Mouse (Mus musculus) liver, embryonic 14.5 days (tissue): ENCODE measurements around the gene Eps8l1. TPM values are rescaled to one million over a fixed set of nuclear protein-coding genes. Genes with fewer than 3 reads are reported as not detected.

Experiments used
- ATAC-seq: fragments of 200-750 bp; cut with Nextera tagmentation; 2 replicates; pipeline ENCODE4 v1.8.0; 2017; ENCODE audit warnings: moderate number of reproducible peaks, mild to moderate bottlenecking, moderate library complexity; ENCODE audit not compliant: insufficient read depth
- DNase-seq, 3 experiments: peaks; one replicate each; pipeline ENCODE4 v3.0.0-alpha.2; 2012 to 2013; ENCODE audit warnings: low read depth in 3 of 3, low spot score in 3 of 3
- H3K27ac ChIP-seq: fragments of 300-500 bp; sonication (generic); 2 replicates; pipeline ENCODE4 v1.5.1; 2014; ENCODE audit warnings: moderate library complexity, mild to moderate bottlenecking, control low read depth, inconsistent platforms
- H3K27me3 ChIP-seq: fragments of 300-500 bp; sonication (generic); 2 replicates; pipeline ENCODE4 v1.6.1; 2014; ENCODE audit warnings: mild to moderate bottlenecking, low read length, moderate library complexity; ENCODE audit not compliant: control insufficient read depth, insufficient read depth
- H3K36me3 ChIP-seq: fragments of 300-500 bp; sonication (generic); replicated peaks from 2 replicates; pipeline ENCODE4 v1.6.1; 2014; ENCODE audit warnings: low read depth; ENCODE audit not compliant: control insufficient read depth, insufficient read depth
- H3K4me1 ChIP-seq, 2 experiments: fragments of 200-500 bp in 1 of 2; fragments of 300-500 bp in 1 of 2; sonication (generic) in 1 of 2; replicated peaks; 2 replicates each; pipeline ENCODE4 v1.6.1; 2012 to 2014; ENCODE audit warnings: antibody characterized with exemption in 1 of 2, inconsistent platforms in 1 of 2, low read length in 1 of 2; ENCODE audit not compliant: control insufficient read depth in 2 of 2, insufficient read depth in 2 of 2
- H3K4me2 ChIP-seq: fragments of 300-500 bp; sonication (generic); 2 replicates; pipeline ENCODE4 v1.6.1; 2014; ENCODE audit warnings: low read depth, mild to moderate bottlenecking, control low read depth, moderate library complexity
- H3K4me3 ChIP-seq, 2 experiments: fragments of 200-500 bp in 1 of 2; fragments of 300-500 bp in 1 of 2; sonication (generic) in 1 of 2; 2 replicates each; pipeline ENCODE4 v1.5.1; 2012 to 2014; ENCODE audit warnings: low read depth in 2 of 2, low read length in 2 of 2, mild to moderate bottlenecking in 2 of 2, control low read depth in 1 of 2, inconsistent platforms in 1 of 2, moderate library complexity in 1 of 2; ENCODE audit not compliant: insufficient read depth in 1 of 2
- H3K9ac ChIP-seq: fragments of 300-500 bp; sonication (generic); replicated peaks from 2 replicates; pipeline ENCODE4 v1.6.1; 2014; ENCODE audit warnings: mild to moderate bottlenecking, control low read depth, moderate library complexity
- H3K9me3 ChIP-seq: fragments of 300-500 bp; sonication (generic); 2 replicates; pipeline ENCODE4 v1.6.1; 2016; ENCODE audit warnings: low read length, mixed read lengths; ENCODE audit not compliant: control insufficient read depth
- CTCF ChIP-seq: IDR thresholded peaks from 2 replicates; pipeline ENCODE4 v1.5.1; 2016; ENCODE audit warnings: antibody characterized with exemption, low read depth, control low read depth
- EP300 ChIP-seq: IDR thresholded peaks from 2 replicates; pipeline ENCODE4 v1.6.1; 2016; ENCODE audit warnings: antibody characterized with exemption, low read depth
- WGBS: fragments of 180-500 bp; shearing (Covaris S2); extraction: QIAGEN DNeasy Blood & Tissue Kit; methylation state at CpG from one replicate; pipeline ENCODE4 v1.1.7; 2014; ENCODE audit not compliant: insufficient replicate concordance; 5-methylcytosine and 5-hydroxymethylcytosine counted together
- polyA plus RNA-seq, 2 experiments: library from polyadenylated mRNA; depleted of rRNA in 1 of 2; stranded (reverse) in 1 of 2; unstranded in 1 of 2; fragments of >200 nt; fragmentation: Nextera tagmentation in 1 of 2; extraction: Ambion mirVana in 1 of 2; gene quantifications; 2 replicates each; pipeline versions ENCODE4 v1.2.1 to v1.2.3; 2012 to 2014

Eps8l1 gene
- polyA plus RNA-seq, 2 experiments, result 0.10 to 1.6 TPM

DNA sequence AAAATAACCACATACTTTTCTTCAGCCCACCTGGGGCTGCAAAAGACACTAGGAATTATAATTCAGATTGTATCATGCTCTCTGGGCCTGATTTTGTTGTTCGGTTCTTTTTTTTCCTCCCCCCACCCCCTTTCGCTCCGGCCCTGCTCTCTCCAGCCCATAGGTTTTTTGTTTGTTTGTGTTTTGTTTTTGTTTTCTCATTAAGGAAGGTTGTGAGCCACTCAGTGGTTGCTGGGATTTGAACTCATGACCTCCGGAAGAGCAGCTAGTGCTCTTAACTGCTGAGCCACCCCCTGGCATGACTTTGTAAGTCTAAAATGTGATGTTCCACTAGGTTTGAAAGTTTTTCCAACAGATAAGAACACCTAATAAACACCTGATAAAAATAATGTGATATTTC, 42.6 kb downstream of the Eps8l1 start:
- WGBS, result 67% methylated on average over 4 of the region's 4 CpGs
- Histone ChIP-seq H3K9me3 (no peaks in the 10 kb centered on the region), H3K9ac (no peak overlapping the region), H3K27ac (peak overlapping the region; percentile 86), H3K4me2 (peak overlapping the region; percentile 88), H3K4me3 (no peak overlapping the region), H3K36me3 (no peaks in the 10 kb centered on the region; the same call in 1 of the 2 replicates), H3K27me3 (no peaks in the 10 kb centered on the region), H3K4me1 (peaks cover 23 to 40% of the 10 kb centered on the region in 2 experiments)
- TF ChIP-seq CTCF (no peak), EP300 (no peak)
- ATAC-seq, result no peak
- DNase-seq, result no peak

DNA sequence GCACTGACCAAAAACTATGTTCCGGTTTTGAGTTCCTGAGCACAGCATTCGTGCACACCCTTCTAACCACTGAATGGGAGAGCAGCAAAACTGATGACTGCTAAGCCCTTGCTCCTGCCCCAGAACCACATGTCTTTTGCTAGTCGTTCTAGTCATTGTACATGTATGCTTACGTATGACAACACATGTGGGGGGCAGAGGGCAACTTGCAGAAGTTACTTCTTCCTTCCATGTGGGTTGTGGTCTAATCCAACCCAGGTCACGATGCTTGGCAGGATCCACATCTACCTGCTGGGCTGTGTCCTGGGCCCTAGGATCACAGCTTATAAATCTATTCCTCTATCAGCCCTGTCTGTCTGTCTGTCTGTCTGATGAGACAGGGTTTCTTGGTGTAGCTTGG, 43.4 kb downstream of the Eps8l1 start:
- peaks cover 23 to 38% of the 10 kb centered on the region in 2 experiments for H3K4me1 ChIP-seq
- 45% methylated on average over 5 of the region's 5 CpGs for WGBS

DNA sequence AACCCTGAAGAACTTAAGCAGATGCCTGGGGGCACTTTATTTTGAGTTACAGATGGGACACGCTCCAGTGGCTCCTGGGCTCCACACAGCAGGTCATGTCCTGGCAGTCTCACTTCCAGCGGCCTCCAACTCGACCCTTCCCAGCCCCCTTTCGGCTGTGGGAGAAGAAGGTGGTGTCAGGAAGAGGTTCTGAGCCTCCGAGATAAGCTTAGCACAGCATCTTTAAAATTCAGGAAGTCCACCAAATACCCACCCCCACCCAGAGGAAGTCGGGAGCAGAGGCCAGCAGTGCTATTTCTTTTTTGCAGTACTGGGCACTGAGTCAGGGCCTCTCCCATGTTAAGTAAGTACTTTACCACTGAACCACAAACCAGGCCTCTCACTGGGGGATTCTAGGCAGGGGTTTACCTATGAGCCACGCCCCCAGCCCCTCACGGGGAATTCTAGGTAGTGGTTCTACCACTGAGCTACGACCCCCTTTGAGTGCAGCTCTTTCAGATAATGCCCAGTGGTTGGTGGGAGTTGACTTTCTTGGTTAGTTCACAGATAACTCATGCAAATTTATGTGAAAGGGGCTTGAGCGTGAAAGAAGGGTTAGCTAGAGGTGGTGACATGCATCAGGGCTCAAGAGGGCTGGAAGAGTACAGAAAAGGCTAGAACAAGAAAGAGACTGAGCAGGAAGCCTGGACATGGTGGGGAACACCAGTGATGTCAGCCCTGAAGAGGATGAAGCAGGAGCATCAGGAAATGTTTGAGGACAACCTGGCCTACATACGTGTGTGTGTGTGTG, 44.4 kb downstream of the Eps8l1 start:
- Histone ChIP-seq H3K4me1 (peaks cover 19 to 30% of the 10 kb centered on the region in 2 experiments), H3K9me3 (no peaks in the 10 kb centered on the region), H3K4me3 (no peak overlapping the region), H3K9ac (no peak overlapping the region), H3K27me3 (no peaks in the 10 kb centered on the region), H3K4me2 (peak overlapping the region; percentile 28; the same call in 1 of the 2 replicates), H3K36me3 (no peaks in the 10 kb centered on the region), H3K27ac (peak overlapping the region; percentile 53)
- ATAC-seq, result no peak
- TF ChIP-seq CTCF (no peak), EP300 (no peak)
- 13% methylated on average over 11 of the region's 11 CpGs for WGBS
- no peak for DNase-seq

More for the DNA sequence above, 43.4 kb downstream of the Eps8l1 start:
- no peaks in the 10 kb centered on the region for H3K27me3 ChIP-seq
- peak overlapping the region; percentile 53 for H3K27ac ChIP-seq
- H3K9ac ChIP-seq, result no peak overlapping the region
- DNase-seq (no peak), ATAC-seq (no peak)
- TF ChIP-seq CTCF, result no peak
- TF ChIP-seq EP300, result no peak
- no peak overlapping the region for H3K4me3 ChIP-seq
- H3K36me3 ChIP-seq, result no peaks in the 10 kb centered on the region
- H3K4me2 ChIP-seq, result no peak overlapping the region
- no peaks in the 10 kb centered on the region for H3K9me3 ChIP-seq

DNA sequence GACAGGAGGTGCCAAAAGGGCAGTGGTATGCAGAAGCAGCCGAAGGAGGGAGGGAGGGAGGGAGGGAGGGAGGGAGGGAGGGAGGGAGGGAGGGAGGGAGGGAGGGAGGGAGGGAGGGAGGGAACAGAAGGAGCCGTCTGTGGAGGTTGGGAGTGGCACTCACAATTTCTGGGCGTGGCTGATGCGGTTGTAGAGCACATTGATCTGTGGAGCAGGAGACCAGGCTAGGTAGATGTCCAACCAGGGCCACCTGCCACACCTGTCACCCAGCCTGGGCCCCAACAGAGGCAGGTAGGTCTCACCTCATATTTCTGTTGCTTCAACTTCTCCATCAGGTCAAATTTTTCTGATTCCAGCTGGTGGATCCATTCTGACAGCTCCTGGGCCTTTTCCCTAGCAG, 46.7 kb downstream of the Eps8l1 start:
- H3K9me3 ChIP-seq, result no peaks in the 10 kb centered on the region
- 16% methylated on average over 3 of the region's 4 CpGs for WGBS
- no peak overlapping the region for H3K9ac ChIP-seq
- H3K4me3 ChIP-seq, result no peak overlapping the region
- H3K27me3 ChIP-seq, result no peaks in the 10 kb centered on the region
- ATAC-seq (no peak), DNase-seq (no peak)
- TF ChIP-seq CTCF (no peak), EP300 (no peak)
- H3K27ac ChIP-seq, result no peak overlapping the region
- no peak overlapping the region for H3K4me2 ChIP-seq
- no peaks in the 10 kb centered on the region for H3K36me3 ChIP-seq
- peaks cover 12 to 23% of the 10 kb centered on the region in 2 experiments for H3K4me1 ChIP-seq

DNA sequence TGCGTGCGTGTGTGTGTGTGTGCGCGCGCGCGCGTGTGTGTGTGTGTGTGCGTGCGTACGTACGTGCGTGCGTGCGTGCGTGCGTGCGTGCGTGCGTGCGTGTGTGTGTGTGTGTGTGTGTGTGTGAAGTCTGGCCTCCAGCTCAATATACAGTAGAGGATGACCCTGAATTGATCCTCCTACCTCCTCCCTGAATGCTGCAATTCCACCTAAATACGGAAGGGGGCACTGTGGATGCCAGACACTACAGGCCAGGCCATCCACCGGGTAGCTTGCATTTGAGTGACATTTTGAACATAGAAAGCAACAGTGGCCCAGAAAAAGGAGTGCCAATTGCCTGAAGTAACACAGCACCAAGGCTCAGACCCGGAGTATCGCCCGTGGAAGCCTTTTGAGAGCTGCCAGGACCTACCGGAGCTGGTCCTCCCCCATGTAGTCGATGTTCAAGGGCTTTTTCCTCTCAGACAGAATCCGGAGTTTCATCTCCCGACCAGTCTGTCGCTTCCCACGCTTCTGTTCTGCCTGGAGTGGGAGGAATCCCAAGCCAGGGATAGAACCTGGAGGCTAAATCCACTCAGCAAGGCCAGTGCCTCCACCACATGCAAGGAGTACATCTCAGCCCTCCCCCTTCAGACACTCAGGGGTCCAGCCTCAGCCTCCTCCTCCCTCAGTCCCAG, 47.7 kb downstream of the Eps8l1 start:
- WGBS, result 76% methylated on average over 24 of the region's 32 CpGs
- Histone ChIP-seq H3K36me3 (no peaks in the 10 kb centered on the region), H3K9me3 (no peaks in the 10 kb centered on the region), H3K4me1 (peaks cover 6 to 20% of the 10 kb centered on the region in 2 experiments), H3K4me3 (no peak overlapping the region), H3K27me3 (no peaks in the 10 kb centered on the region), H3K9ac (no peak overlapping the region), H3K27ac (no peak overlapping the region), H3K4me2 (no peak overlapping the region)
- ATAC-seq (no peak), DNase-seq (no peak)
- TF ChIP-seq EP300, result no peak
- TF ChIP-seq CTCF, result peak; percentile 72
